Mouse (Mus musculus): ENCODE measurements around the gene Pros1. TPM values are rescaled to one million over a fixed set of nuclear protein-coding genes. Genes with fewer than 3 reads are reported as not detected.

Gene Pros1
- polyA plus RNA-seq, 1 experiment from 2014 or later, result 28.0 TPM

DNA sequence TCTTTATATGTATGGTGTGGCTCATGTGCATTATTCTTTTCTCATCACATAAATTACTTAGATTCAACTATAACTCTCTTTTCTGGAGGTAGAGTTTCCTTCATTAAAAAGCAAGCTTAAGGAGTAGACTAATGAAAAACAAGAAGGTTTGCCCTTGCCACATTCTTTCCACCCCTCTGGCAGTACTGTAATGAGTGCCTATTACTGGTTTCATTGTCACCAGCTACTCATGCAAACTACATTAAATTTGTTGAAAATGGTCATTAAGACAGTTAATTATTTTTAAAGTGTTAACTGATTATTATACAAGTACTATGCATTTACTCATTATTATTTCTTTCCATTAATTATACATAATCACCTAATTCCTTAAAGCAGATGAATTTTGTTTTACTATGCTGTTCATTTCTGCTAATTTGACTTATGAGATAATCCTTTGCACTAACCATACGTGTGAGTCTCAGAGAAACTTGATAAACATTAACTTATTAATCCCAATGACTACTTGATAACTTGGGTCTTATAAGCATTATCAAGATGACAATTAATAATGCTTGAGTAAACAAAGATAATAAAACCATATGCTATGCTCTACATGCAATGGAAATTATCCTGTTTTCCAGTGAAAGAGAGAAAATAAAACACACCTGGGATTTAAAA lies 117.7 kb downstream of the Pros1 start:
- no peaks in the 10 kb centered on the region for H3K36me3 ChIP-seq
- no peak overlapping the region for H3K9ac ChIP-seq
- no peaks in the 10 kb centered on the region for H3K4me1 ChIP-seq (replicated peaks)
- H3K27me3 ChIP-seq (replicated peaks), result no peaks in the 10 kb centered on the region
- no peak overlapping the region for H3K4me2 ChIP-seq (replicated peaks)
- no peak overlapping the region for H3K4me3 ChIP-seq (replicated peaks)
- H3K9me3 ChIP-seq, result no peaks in the 10 kb centered on the region
- 54% methylated on average over 1 of the region's 1 CpGs for WGBS
- H3K27ac ChIP-seq, result no peak overlapping the region
- no peak for ATAC-seq

DNA sequence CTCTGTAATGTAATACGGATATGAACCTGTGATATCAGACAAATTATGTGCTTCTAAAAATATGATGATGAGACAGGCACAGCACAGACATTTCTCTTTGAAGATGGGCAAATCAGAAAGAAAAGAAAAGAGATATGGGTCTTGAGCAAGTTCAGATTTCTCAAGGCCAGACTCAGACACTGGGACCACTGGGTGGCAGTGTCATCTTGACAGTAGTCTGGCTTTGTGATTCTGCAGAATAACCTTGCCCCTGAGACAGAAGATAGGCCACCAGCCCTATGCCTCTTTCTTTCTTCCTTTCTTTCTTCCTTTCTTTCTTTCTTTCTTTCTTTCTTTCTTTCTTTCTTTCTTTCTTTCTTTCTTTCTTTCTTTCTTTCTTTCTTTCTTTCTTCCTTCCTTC lies 120.8 kb downstream of the Pros1 start:
- WGBS, result 81% methylated on average over 1 of the region's 1 CpGs
- Histone ChIP-seq H3K36me3 (no peaks in the 10 kb centered on the region), H3K27me3 (replicated peaks) (no peaks in the 10 kb centered on the region), H3K27ac (no peak overlapping the region), H3K4me3 (replicated peaks) (no peak overlapping the region), H3K9me3 (no peaks in the 10 kb centered on the region), H3K4me2 (replicated peaks) (no peak overlapping the region), H3K4me1 (replicated peaks) (no peaks in the 10 kb centered on the region), H3K9ac (no peak overlapping the region)
- ATAC-seq, result no peak

Other genes starting within 250 kb of the Pros1 start
- gene Nsun3, start 67.5 kb upstream of the Pros1 start, polyA plus RNA-seq (2015; fragmentation: Nextera tagmentation; extraction: Ambion mirVana), result 8.8 and 8.9 TPM in 2 replicates
- gene Stx19, start 39.6 kb upstream of the Pros1 start, polyA plus RNA-seq (2015; fragmentation: Nextera tagmentation; extraction: Ambion mirVana), result 0.51 and 0.52 TPM in 2 replicates
- gene Arl13b, start 7.3 kb upstream of the Pros1 start, polyA plus RNA-seq (2015; fragmentation: Nextera tagmentation; extraction: Ambion mirVana), result 14.0 and 15.5 TPM in 2 replicates

Measured in intestine, embryonic 15.5 days (tissue).